Mouse (Mus musculus): ENCODE measurements around the gene Fam19a1.

- TF ChIP-seq TAL1 (IDR thresholded peaks at IDR 0.05; ENCODE audit: low read length) (no peak), GATA1 (IDR thresholded peaks at IDR 0.05; ENCODE audit: low read length) (no peak)
These were observed 519.3 kb downstream of the Fam19a1 start for GRCm38 (mm10) chr6:96632243-96632642.
